Mouse (Mus musculus) gastrocnemius, adult 2 months (tissue): Measurements from ENCODE around the gene Eif4enif1. TPM values are rescaled to one million over a fixed set of nuclear protein-coding genes. Genes with fewer than 3 reads are reported as not detected.

Source experiments
- DNase-seq: peaks from one replicate; pipeline ENCODE4 v3.0.0; 2022
- H3K27ac ChIP-seq: fragments of 200-600 bp; 2 replicates; pipeline ENCODE4 v1.8.1; 2022; ENCODE audit warnings: mild to moderate bottlenecking
- H3K4me3 ChIP-seq: fragments of 200-600 bp; 2 replicates; pipeline ENCODE4 v1.8.1; 2022; ENCODE audit warnings: mild to moderate bottlenecking, moderate library complexity
- CTCF ChIP-seq: fragments of 200-600 bp; IDR thresholded peaks from 2 replicates; pipeline ENCODE4 v1.8.1; 2022; ENCODE audit warnings: antibody characterized with exemption, mild to moderate bottlenecking, moderate library complexity
- intact Hi-C: fragments of 180-260 bp; cut with DNase I; formaldehyde crosslinking; loops from one replicate; pipeline ENCODE4 v1.15.1; 2025
- total RNA-seq, 2 experiments: library from RNA; stranded (reverse); gene quantifications; 2 replicates each; pipeline ENCODE4 v1.2.3; 2021

The Eif4enif1 gene
- total RNA-seq, 2 experiments from 2014 or later = 29.9 to 34.5 TPM

DNA sequence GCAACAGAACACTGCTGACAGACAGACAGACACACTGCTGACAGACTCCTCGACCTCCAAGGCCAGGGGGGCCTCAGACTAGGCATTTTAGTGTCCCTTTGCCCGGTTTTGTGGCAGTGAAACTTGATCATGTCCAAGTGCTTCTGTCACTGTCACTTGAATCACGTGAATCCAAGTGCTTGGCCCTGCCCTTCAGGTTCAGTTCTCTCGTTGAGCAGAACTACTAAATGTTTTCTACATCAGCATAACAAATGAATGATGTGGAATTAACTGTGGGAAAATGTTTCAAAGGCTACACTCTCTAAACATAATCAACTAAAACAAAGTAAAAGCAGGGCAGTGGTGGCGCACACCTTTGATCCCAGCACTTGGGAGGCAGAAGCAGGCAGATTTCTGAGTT is 76.2 kb downstream of the Eif4enif1 start:
- TF ChIP-seq CTCF = no peak
- intact Hi-C loops = no loop called here
- no peak for DNase-seq
- Histone ChIP-seq H3K4me3 (no peak overlapping the region), H3K27ac (no peak overlapping the region)

DNA sequence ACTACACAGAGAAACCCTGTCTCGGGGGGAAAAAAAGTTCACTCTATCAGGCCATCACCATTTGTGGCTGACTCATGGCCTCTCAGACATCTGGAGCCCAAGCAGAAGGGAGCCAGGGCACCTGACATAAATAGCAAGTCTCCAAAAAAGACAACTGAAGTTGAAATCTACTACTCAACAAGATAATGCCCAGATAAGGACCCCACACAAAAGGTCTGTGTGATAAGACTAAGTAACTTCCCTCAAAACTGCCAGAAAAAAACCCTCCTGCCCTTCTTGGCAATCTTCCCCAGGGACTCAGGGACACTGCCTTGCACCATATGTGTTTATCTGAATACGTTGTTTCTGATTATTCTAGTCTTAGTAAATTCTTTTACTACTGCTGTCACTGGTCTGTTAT is 77.5 kb downstream of the Eif4enif1 start:
- TF ChIP-seq CTCF = no peak
- intact Hi-C loops = no loop called here
- H3K27ac ChIP-seq = no peak overlapping the region
- no peak for DNase-seq
- H3K4me3 ChIP-seq = no peak overlapping the region

DNA sequence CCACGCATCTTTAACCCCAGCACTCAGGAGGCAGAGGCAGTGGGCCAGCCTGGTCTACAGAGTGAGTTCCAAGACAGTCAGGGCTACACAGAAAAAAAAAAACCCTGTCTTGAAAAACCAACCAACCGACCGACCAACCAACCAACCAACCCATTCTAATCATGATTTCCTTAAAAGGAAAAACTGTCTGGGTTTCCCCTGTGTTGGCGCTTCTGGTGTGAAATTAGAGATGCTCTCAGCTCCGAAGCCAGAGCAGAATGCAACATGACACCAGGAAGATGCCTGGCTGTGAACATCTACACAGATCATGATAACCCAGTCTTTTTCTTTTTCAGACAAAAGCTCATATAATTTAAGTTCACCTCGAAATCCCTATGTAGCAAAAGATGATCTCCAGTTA is 80.7 kb downstream of the Eif4enif1 start:
- H3K27ac ChIP-seq = no peak overlapping the region
- intact Hi-C loops = no loop called here
- no peak overlapping the region for H3K4me3 ChIP-seq
- no peak for DNase-seq
- no peak for TF ChIP-seq CTCF

DNA sequence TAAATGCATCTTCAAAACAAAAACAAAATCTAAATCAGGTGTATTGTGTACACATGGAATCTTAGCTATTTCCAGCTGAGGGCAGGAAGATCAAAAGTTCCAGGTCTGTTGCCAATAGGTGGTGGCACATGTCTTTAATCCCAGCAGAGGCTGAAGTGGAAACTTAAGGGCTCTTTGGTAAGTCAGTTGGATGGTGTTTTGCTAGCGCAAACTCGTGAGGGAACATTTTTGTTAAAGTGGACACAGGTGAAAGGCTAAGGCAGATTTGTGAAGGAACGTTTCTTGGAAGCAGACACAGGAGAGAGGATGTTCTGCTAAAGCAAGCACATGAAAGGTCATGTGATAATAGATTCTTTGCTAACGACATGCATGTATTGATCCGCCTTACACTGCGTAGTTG is 81.5 kb downstream of the Eif4enif1 start:
- TF ChIP-seq CTCF = no peak
- no peak for DNase-seq

DNA sequence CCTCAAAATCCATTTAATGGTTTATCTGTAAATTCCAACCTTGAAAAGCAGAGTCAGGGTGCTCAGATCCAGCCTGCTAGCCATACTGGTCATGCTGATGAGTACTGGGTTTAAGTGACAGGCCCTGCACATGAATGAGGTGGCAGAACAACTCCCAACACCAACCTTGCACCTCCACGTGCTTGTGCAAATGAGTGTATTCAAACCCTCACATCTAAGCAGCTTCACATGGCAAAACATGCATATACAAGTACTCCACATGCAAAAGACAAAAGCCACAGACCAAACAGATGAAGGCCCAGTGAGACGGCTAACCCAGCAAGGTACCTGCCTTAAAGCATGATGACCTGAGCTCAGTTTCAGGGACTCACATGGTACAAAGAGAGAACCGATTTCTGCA is 83.7 kb downstream of the Eif4enif1 start:
- TF ChIP-seq CTCF = no peak
- DNase-seq = no peak
- no peak overlapping the region for H3K27ac ChIP-seq
- intact Hi-C loops = no loop called here
- H3K4me3 ChIP-seq = no peak overlapping the region

More for the DNA sequence above, 81.5 kb downstream of the Eif4enif1 start:
- intact Hi-C loops = no loop called here
- Histone ChIP-seq H3K4me3 (no peak overlapping the region), H3K27ac (no peak overlapping the region)

DNA sequence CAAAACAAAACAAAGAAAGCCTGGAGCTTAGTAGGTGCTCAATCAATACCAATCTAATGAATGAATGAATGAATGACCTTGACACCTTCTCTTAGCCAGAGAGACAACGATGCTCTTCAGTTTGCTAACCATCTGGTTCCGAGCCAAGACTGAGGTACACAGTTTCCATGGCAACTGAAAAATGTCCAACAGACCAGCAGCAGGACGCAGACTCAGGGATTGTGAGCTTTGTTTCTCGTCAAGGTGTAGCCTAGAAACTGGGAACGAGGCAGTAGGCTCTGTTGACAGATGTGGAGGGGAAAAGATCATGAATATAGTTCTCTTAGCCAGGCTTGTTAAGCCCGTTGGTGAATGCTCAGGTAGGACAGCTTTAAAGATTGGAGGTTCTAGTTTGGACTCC is 84.9 kb downstream of the Eif4enif1 start:
- no peak for TF ChIP-seq CTCF
- H3K27ac ChIP-seq = no peak overlapping the region
- intact Hi-C loops = no loop called here
- no peak overlapping the region for H3K4me3 ChIP-seq
- DNase-seq = no peak

DNA sequence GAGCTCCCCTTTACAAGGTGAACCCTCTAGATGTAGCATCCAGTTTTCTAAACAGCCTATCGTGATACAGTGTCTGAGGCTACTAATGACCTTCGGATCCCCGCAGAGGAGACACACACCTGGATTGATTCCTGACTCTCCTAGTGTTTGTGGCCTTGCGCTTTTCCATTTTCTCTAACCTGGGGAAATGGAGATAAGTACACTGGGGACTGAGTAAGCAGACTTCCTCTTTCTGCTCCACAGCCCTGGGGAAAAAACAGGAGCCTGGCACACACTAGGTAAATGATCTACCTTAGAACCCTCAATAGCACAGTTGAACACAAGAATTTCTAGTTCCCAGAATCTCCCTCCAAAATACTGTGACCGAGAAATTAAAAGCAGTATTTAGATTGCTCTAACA is 85.7 kb downstream of the Eif4enif1 start:
- H3K4me3 ChIP-seq = peak overlapping the region; percentile 94; the same call in 1 of the 2 replicates
- intact Hi-C loops = no loop called here
- no peak for TF ChIP-seq CTCF
- H3K27ac ChIP-seq = no peak overlapping the region
- no peak for DNase-seq

DNA sequence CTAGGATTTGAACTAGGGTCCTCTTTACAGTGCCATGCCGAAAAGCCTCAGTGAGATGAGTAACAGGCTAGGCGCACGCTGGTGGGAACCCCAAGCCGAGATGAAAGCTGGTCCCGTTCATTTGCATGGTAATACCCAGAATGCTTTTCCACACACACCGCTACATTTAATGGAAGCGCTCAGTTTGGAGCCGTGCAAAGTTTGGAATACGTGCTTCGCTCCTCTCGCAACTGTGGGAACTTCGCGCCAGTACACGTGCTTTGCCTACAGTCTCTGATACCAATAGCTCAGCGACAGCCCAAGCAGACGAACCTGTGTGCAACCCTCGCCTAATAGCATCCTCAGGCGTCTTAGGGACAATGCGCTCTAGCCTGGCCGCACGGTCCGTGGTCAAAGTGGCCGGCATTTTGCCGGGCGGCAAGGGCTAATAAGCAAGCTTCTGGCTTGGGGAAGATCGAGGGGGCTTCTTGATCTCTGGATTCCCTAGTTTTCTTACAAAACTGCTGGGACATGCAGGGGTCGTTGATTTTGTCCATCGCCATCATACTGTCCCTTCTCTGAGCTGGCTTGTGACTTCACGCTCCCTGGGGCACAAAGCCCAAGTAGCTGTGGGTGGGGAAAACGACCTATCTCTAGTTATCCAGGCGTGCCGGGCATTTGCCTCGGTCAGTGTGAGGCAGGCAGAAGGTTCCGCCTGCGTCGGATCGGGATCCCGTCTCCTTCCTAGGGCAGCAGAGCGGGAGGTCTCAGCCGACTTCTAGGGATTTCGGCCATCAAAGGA is 86.5 kb downstream of the Eif4enif1 start, which contains the start of gene Patz1:
Gene Patz1, plus strand, starts transcription at position 354 of the 781 bp plus-strand sequence.
- H3K27ac ChIP-seq = peak within 1 kb of the TSS; percentile 99
- DNase-seq = peak; percentile 63
- intact Hi-C loops = loop anchor here (1.0 kb wide), 1 partner anchor 22 kb away; the partner anchor contains the start of gene Drg1
- no peak for TF ChIP-seq CTCF
- peak within 1 kb of the TSS; percentile 94 for H3K4me3 ChIP-seq

DNA sequence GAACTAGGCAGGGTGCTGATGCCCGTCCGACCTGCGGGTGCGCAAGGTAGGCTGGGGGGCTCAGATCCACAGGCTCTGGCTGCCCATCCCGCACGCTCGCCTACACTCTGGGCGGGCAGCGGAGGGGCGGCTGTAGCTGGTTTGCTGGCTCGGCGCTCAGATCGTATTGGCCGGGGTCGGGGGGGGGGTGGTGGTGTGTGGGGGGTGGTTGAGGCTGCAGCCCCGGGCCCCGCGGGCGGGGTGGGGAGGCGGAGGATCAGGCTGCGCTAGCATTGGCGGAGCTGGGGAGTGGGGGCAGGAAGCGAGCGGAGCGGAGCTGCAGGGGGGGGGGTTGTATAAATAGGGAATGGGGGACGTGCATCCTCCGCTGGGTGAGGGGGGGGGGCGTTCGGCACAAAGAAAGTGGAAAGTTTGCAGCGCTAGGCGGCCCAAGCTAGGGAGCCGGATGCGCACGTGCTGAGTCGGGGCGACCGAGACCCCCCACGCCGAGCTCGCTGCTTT is 87.2 kb downstream of the Eif4enif1 start:
- peak; percentile 86 for DNase-seq
- Histone ChIP-seq H3K27ac (peak overlapping the region; percentile 99), H3K4me3 (peak overlapping the region; percentile 94)
- intact Hi-C loops = loop anchor here (1.0 kb wide), 1 partner anchor 23 kb away; the partner anchor contains the start of gene Drg1
- TF ChIP-seq CTCF = no peak

DNA sequence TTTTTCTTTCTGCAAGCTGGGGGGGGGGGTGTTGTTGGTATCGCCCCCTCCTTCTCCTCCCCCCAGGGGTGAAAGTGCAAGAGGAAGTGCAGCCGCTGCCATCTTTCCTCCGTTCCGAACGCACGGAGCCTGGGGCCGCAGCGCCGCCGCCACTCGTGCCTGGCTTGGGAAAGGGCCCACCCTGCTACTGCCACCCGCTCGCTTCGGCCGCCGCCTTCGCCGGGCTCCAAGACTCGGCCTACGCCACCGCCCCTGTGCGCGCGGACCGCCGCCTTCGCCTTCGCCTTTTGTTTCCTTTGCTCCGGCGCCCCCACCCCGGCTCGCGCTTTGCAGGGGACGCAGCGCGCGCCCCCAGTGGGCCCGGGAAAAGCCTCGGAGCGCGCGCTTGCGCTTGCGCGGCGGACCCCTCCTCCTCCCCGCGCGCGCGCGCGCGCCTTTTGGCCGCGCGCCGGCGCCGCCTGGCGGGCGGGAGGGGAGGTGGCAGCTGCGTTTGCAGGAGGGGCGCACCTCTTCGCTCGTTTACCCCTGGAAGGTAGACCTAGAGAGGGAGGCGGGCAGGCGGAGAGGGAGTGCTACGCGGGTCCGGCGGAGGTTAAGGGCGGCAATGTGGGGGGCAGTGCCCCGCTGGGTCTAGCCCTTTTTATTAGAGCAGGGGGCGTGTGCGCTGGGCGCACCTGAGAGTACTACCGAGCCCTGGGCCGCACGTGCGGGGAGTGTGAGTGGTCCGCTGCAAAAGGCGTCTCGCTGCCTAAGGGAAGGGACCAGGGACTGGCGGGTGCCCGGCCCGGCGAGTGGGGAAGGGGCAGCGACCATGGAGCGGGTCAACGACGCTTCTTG is 87.8 kb downstream of the Eif4enif1 start:
- DNase-seq = peak; percentile 88
- intact Hi-C loops = loop anchor here (1.0 to 5.0 kb wide), 2 partner anchors 24 to 37 kb away; partner anchors contain the start of gene Drg1
- H3K4me3 ChIP-seq = peak overlapping the region; percentile 94
- peak; percentile 82 for TF ChIP-seq CTCF
- H3K27ac ChIP-seq = peak overlapping the region; percentile 99

DNA sequence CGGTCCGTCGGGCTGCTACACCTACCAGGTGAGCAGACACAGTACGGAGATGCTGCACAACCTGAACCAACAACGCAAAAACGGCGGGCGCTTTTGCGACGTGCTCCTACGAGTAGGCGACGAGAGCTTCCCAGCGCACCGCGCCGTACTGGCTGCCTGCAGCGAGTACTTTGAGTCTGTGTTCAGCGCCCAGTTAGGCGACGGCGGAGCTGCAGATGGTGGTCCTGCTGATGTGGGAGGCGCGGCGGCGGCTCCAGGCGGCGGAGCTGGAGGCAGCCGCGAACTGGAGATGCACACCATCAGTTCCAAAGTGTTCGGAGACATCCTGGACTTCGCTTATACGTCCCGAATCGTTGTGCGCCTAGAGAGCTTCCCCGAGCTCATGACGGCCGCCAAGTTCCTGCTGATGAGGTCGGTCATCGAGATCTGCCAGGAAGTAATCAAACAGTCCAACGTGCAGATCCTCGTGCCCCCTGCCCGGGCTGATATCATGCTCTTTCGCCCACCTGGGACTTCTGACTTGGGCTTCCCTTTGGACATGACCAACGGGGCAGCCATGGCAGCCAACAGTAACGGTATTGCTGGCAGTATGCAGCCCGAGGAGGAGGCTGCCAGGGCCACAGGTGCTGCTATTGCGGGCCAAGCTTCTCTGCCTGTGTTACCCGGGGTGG is 88.6 kb downstream of the Eif4enif1 start:
- Histone ChIP-seq H3K27ac (peak overlapping the region; percentile 99), H3K4me3 (peak overlapping the region; percentile 94)
- no peak for TF ChIP-seq CTCF
- DNase-seq = peak; percentile 63
- intact Hi-C loops = loop anchor here (5.0 kb wide), 1 partner anchor 37 kb away; no protein-coding TSS in a partner anchor
